Mouse (Mus musculus) regulatory T cell (primary cell): ENCODE data around the gene Ano1.

Experiments used
- in situ Hi-C: fragments of 300-600 bp; cut with MboI, MseI; formaldehyde crosslinking; loops from one replicate; pipeline ENCODE4 v1.15.1; 2025; ENCODE audit warnings: high pct_unique_total_duplicates

Ano1 gene

DNA sequence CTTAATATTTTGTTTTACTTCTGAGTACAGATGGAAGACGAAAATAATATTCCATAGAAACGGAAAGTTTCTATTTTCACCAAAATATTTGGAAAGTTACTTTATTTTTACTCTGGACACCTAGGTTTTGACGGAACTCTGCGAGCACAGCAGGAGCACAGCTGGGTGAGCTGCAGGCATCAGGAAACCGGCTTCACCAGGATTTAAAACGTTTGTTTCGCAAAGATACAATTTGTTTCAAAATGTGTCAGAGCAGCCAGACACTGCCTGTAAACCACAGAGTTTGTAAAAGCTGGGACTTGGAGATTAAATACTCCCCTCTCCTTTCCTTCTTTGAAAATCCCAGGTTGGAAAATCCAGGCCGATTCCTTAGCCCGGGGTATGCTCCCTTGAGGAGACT lies 53.9 kb downstream of the Ano1 start:
- in situ Hi-C loops = no loop called here

DNA sequence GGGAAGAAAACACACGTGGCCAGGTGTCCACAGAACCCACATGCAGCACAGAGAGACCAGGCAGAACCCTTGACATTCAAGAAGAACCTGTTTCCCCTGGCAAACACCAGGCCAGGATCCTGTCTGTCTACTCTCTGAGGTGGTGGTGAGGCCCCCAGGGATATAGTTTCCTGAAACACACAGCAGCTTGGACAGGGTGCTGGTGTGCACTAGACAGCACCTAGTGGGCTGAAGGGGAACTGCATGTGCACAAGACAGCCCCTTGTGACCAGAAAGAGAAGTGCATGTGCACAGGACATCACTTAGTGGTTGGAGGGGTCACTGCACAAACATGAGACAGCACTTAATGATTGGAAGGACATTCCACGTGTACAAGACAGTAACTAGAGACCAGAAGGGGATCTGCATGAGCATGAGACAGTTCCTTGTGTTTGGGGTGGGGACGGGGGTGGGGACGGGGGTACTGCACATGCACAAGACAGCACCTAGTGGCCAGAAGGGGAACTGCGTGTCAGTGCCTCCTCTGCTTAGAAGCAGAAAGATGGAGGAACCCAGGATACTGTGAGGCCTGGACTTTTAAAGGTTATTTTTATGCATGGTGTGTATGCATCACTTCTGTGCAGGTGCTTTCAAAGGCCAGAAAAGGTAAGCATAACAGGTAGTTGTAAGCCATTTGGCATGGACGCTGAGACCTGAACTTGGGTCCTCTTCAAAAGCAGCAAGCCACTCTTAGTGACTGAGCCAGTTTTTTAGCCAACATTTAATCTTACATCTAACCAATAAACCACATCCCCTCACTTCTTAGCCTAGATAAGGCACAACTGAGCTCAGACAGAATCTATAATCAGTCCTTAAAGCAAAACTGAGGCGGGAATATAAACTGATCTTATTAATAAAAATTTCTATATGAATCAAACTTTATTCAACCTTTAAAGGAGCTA lies 54.7 kb downstream of the Ano1 start:
- in situ Hi-C loops = no loop called here

DNA sequence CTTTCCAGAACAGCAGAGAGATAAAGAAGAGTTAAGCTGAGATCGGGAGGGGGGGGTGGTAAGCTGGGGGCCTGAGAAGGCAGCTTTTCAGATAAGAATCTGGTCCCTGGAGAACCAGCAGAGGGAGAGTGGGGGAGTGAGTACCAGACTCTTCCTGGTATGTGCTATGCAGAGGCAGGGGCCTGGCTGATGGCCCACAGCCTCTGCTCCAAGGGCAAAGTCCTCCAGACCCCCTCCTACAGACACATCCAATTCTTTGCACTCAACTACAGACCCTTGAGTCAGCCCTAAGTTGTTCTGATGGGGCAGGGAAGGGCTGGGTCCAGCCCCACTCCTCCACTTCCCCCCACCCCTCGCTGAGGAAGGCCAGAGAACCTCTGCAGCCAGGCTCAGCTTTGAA lies 61.9 kb downstream of the Ano1 start:
- in situ Hi-C loops = no loop called here

DNA sequence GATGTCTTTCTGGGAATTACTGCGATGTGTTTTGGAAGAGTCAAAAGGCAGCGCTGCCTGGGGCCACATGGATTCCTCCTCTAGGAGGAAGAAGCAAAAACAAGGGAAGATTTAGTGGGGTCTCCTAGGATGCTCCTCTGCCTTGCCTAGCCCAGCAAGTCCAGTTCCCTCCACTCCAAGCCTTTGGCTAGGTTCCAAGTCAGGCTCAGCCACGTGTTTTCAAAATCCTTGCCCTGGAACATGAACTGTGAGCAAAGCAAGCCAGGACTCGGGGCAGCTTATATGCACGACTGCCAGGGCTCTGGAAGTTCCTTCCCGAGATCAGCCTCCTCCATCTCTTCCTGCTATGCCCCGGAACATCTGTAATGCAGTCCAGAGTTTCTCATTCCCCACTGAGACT lies 62.6 kb downstream of the Ano1 start:
- in situ Hi-C loops = no loop called here

DNA sequence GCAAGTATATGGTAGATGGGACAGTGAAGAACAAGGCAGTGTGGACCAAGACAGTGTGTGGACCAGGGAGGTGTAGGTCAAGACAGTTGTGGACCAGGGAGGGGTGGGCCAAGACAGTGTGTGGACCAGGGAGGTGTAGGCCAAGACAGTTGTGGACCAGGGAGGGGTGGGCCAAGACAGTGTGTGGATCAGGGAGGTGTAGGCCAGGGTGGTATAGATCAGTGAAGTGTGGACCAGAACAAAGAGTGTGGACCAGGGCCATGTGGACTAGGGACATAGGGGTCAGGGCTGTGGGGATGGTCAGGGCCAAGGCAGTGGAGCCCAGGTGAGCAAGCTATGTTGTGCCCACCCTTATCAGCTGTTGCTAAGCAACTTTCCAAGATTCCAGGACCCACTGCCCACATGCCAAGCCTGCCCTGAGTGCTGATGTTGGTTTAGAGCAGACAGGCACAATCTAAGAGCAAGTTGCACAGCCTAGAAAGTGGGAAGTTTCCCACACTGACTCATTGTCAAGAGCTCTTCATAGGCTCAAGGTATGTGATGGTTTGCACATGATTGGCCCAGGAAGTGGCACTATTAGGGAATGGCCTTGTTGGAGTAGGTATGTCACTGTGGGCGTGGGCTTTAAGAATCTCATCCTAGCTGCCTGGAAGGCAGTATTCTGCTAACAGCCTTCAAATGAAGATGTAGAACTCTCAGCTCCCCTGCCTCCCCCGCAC lies 64.0 kb downstream of the Ano1 start:
- in situ Hi-C loops = no loop called here

DNA sequence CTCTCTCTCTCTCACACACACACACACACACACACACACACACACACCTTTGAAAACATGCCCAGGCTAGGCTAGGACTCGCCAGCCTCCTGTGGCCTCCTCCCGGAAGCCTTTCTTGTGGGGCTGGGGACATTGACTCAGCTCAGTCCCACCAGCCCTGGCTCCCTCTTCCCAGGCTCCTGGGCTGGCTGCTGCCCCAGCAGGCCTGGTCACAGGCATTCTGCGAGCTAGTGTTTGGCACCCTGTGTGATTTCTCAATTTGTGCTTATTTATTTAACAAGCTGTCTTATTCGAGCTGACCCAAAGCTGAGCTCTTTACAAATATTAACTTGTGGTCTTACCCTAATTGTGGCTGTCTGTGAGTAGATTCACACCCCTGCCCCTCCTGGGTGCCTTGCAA lies 66.8 kb downstream of the Ano1 start:
- in situ Hi-C loops = no loop called here

DNA sequence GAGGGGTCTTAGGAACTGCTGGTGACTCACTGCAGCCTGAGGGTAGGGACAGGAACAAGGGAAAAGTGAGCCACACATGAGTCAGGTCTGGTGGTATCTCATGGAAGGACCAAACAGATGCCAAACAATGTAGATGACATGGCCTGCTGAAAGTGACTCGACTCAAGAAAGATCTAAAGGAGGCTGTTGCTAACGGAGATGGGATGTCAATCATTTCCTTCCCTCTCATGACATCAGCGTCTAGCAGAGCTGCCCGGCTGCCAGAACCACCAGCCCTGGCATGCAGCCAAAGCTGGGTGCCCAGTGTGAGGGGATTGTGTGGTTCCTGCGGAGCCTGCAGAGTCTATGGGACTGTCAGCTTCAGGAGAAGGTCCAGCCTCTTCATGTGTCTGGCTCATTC lies 67.3 kb downstream of the Ano1 start:
- in situ Hi-C loops = no loop called here

DNA sequence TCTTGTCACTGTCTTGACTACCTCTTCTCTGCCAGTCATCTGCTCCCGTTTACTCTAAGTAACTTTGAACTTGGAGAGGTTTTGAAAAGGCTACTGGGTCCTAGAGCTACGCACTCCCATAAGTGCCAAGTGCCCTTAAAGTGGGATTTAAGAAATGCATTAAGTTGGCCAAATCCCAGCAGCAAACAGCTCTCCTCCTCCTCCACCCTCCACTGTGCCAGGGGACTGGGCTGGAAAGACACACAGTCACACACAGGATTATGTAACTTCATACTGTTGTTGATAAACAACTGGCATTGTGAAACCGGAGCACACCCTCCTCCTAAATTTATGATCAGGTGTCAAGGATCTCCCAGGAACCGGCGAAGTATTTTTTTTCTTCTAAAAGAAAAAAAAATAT lies 71.7 kb downstream of the Ano1 start:
- in situ Hi-C loops = no loop called here

DNA sequence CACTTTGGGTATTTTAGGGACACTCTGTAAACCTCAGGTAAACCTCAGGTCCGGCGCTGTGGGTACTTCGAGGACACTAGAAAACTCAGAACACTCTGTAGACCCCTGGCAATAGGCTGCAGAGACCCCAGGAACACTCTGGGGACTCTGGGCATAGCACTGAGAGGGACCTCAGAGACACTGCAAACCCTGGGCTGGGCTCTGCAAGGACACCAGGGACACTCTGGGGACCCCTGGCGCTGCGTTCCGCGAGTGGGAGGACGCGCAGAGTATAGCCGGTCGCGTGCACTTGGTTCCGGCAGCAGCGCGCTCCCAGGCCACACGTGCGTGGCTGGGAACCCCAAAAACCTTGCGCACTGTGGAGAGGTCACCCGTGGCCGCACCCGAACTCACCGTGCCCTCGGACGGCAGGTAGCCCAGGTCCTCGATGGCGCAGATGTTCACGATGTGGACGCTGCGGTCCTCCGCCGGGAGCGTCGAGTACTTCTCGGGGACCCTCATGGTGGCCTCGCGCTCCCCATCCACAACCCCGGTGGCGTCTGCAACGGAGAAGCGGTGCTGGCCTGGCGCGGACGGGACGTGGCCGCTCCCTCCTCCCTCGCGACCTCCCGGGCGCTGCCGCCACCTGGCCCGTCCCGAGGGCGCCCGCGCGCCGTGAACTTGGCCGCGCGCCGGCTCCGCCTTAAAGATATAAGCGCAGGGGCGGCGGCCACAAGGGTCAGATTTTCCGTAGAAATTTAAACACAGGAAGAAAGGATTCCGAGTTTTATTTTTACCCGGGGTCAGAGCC lies 73.3 kb downstream of the Ano1 start:
- in situ Hi-C loops = no loop called here

DNA sequence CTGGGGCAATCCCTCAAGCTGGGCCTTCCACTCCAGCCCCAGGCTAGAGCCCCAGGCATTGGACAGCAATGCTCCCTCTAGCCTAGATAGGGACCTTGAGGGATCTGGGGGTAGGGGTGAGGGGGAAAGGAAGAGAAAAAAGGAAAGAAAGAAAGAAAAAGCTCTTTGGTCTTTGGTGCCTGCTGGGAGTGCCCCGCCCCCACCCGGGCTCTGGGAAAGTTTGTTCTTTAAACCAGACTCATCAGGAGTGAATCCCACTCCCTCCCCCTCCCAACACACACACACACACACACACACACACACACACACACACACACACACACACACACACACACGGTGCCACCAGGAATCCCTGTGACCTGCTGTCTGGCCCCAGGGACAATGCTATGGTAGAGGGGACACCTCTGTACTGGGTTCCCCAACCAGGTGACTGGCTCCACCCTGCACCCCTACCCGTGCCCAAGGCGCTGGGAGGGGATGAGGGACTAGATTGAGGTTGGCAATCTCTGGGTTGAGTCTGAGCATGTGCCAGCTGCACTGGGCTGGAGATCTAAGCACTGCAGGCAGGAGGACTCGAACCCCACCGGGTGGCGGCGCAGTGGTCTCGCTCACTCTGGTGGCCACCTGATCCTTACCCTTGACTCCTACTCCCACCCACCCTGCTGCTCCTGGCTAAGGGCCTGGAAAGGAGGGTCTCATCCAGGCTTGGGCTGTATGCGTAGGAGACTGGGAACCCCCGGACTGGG lies 74.3 kb downstream of the Ano1 start:
- in situ Hi-C loops = no loop called here

DNA sequence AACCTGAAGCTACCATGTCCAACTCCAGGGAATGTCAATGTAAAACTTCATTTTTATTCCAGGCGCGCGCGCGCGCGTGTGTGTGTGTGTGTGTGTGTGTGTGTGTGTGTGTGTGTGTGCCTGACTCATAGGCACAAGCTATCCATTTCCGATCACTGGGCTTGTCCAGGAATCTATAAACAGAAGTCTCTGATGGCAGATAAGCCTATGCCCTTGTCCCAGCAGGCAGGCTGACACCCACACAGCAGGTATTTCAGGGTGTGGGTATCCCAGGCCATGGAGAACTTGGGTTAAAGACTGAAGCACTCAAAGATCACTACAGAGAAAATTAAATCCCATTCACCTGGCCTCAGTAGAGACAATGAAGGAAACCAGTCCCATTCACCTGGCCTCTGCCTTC lies 76.1 kb downstream of the Ano1 start:
- in situ Hi-C loops = no loop called here

DNA sequence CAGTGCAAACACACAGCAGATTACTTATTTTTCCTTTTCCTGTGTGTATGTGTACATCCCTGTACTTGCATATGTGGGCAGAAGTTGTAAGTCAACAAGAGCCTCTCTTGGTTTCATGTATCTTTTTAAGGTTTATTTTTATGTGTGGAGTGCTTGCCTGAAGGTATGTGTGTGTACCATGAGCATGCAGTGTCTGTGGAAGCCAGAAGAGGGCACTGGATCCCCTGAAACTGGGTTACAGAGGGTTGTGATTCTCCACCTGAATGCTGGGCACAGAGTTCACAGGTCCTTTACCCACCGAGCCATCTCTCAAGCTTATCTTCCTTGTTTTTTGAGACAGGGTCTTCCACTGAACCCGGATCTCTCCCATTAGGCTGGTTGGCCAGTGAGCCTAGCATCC lies 81.9 kb downstream of the Ano1 start:
- in situ Hi-C loops = no loop called here

DNA sequence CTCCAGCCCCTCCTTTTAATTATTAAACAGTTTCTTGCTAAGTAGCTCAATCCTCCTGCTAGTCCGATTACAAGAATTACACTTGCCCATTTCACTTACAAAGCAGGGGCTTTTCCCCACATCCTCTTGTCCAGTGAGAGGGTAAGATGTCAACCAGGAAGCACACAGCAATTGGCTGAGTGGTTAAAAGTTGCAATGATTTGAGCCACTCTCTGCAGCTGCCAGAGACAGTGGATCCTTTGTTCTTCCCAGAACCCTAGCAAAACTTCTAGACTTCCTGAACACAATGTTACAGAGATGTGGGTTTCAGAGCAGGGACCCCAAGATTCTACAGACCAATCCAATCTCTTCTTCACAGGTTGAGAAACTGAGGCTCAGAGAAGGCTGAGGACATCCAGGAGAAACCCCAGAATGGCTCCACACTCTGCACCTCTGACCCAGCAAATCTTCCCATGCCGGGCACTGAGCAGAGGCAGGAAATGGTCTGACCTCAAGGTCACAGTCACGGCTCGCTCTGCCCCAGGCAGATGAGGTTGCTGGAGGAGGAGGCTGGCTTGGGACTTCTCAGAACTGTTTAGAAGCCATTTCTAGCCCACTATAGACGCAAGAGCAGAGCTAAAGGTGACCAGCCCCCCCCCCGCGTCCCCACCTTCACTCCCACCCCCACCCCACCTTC lies 83.0 kb downstream of the Ano1 start:
- in situ Hi-C loops = no loop called here

DNA sequence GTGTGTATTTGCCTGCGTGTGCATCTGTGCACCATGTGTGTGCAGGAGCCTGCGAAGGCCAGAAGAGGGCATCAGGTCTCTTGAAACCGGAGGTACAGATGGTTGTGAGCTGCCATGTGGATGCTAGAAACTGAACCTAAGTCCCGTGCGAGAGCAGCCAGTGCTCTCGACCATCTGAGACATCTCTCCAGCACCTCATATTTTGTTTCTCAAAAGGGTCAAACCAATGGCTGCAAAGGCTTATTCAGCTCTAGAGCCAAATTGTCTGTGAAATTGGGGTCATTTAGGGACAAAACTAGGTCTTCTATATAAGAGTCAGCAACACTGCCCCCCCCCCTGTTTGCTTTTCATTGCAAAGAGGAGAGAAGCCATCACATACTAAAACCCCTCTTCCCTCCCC lies 84.7 kb downstream of the Ano1 start:
- in situ Hi-C loops = no loop called here

DNA sequence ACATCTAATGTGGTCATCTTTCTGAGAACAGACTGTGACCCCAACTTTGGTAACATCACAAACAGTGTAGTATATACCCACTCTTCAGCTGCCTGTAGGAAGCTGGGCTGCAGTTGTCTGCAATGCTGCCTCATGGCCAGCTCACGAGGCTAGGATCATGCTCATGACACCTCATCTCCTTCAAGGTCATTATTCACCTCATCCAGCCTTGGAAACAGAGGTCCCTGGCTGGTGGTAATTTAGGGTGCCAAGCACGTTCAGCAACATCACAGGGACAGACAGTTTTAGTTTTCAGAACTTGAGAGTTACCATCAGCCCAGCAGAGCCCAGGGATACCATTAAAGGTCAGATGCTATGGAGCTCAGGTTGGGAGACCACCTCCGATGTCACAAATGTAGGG lies 86.2 kb downstream of the Ano1 start:
- in situ Hi-C loops = no loop called here

DNA sequence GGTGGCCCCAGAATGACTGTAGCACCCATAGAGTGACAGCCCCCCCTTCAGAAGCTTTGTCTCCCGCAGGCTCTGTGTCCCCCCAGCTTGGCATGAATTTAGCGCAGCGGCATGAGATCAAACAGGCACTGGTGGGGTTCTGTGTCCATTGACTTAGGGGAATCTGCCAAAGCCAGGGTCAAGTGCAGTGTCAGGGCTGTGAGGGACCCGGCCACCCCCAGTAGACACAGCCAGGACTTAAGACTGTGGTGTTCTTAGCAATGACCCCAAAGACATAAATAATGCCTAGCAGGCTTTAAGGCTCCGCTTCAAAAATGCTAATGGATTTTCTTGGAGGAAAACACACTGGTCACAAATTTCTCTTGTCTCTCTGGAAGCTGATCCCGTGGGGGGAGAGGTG lies 88.2 kb downstream of the Ano1 start:
- in situ Hi-C loops = no loop called here

DNA sequence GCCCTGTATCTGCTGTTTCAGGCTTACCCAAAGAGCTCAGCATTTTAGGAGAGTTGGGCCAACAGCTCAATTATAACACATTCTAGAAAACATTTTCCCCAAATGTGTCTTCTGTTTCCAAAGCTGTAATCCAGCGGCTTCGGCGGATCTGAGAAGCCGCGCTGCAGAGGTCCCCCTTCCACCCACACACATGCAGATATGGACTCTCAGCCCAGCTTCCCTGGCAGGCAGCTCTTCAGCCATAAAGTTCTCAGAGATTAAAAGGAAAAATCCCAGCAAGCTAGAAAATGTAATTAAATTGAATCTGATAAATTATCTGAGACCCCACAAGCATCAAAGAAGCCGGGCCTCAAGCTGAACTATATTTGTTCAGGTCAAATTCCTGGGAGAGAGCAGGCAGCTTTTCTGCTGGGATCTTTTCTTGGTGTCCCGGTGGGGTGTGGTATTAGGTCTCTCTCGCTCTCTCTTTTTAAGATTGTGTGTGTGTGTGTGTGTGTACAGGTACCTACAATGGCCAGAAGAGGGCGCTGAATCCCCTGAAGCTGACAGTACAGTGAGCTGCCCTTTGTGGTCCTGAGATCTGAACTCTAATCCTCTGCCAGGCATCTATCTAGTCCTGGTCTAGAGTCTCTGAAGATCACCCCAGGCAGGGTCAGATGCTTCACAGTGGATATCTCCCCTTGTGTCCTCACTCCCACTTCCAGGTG lies 95.4 kb downstream of the Ano1 start:
- in situ Hi-C loops = no loop called here

DNA sequence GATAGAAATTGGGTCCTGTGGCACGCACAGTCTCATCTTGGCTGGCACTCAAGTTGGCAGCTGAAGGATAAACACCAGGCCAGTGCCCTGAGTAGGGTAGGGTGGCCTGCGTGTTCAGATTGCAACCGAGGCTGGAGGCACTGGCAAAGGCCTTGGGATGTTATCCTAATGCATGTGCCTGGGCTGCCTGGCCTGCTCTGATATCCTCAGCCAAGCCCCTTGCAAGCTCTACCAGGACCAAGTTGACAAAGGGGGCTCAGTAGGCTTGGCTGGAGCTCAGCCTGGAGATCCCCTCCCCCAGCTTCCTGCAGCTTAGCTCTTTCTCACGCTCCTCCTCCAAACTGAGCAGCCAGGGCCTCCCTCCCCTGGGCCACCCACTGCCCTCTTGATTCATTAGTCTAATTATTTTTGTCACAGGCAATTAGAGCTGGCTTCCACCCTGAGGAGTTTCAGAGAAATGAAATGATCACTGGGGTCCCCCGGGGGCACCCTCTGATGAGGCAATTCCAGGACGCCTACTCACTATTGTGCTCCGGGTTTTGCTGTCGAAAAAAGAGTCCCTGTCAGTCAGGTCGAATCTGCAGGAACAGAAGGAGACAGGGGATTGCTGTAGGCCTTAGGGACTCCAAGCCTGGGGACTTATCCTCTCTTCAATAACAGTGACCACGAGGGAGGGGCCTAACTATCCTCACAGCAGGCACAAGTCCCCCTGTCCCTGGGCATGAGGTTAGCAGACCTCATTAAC lies 97.9 kb downstream of the Ano1 start:
- in situ Hi-C loops = no loop called here

DNA sequence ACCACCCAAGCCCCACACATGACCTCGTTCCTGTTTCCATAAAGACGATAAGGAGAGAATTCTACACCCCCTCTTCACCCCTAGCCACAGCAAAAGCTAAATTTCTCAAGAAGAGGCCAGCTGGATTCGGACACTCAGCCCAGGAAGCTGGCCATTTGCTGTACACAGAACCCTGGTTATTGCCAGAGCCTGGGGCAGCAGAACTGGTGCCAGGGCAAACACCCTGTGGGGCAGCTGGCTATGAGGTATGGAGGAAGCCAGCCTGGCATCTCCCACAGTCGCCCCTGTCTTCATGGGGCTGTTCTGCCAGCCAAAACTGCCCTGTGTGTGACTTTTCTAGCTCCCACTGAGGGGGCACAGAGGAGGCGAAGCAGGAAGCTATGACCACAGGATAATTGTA lies 104.2 kb downstream of the Ano1 start:
- in situ Hi-C loops = no loop called here

DNA sequence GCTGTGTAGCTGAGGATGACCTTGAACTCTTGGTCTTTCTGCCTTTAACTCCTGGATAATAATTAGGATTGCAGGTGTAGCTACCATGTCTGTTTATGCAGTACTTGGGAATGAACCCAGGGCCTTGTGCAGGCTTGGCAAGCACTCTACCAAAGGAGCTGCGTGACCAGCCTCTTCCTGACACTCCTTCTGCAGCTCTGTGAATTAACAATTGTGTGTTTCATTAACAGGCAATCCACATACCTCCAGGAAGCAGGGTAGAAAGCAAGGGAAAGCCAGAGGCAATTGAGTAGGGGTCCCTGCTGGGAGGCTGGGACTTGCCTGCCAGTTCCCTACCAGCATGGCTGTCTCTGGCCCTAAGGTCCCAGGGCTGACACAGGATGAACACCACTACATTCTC lies 111.0 kb downstream of the Ano1 start:
- in situ Hi-C loops = no loop called here
